Mouse (Mus musculus) ES-E14 (cell line): ENCODE measurements at regions not wholly inside any gene's neighbourhood (a gene's known extent, or its start where the extent isn't known, plus 50 kb on each side); places are given as distances from the start of the nearest gene placed in this dataset.

Source experiments
- DNase-seq: peaks from one replicate; pipeline ENCODE4 v3.0.0-alpha.2; 2013; ENCODE audit warnings: low read depth, low spot score
- H3K27ac ChIP-seq: 2 replicates; pipeline ENCODE4 v1.5.1; 2012; ENCODE audit warnings: low read depth, mild to moderate bottlenecking, low read length, moderate library complexity, mixed read lengths; ENCODE audit not compliant: poor library complexity, insufficient read depth, severe bottlenecking
- H3K36me3 ChIP-seq: 2 replicates; pipeline ENCODE4 v1.6.1; 2012; ENCODE audit warnings: mild to moderate bottlenecking, low read length, moderate library complexity, mixed read lengths; ENCODE audit not compliant: control insufficient read depth, poor library complexity, insufficient read depth, severe bottlenecking
- H3K4me1 ChIP-seq, 2 experiments: fragments of 150-350 bp in 1 of 2; sonication (generic) in 1 of 2; 2 replicates each; pipeline ENCODE4 v1.6.1; 2012; ENCODE audit warnings: low read length in 2 of 2, mild to moderate bottlenecking in 1 of 2, mixed read lengths in 1 of 2; ENCODE audit not compliant: control insufficient read depth in 2 of 2, insufficient read depth in 2 of 2, poor library complexity in 1 of 2
- H3K4me3 ChIP-seq, 2 experiments: fragments of 150-350 bp in 1 of 2; sonication (generic) in 1 of 2; 2 replicates each; pipeline ENCODE4 v1.5.1; 2012; ENCODE audit warnings: low read length in 2 of 2, low read depth in 1 of 2, mild to moderate bottlenecking in 1 of 2, mixed read lengths in 1 of 2; ENCODE audit not compliant: insufficient read depth in 1 of 2, poor library complexity in 1 of 2, severe bottlenecking in 1 of 2
- H3K9ac ChIP-seq: 2 replicates; pipeline ENCODE4 v1.6.1; 2012; ENCODE audit warnings: low read depth, mild to moderate bottlenecking, low read length, mixed read lengths; ENCODE audit not compliant: poor library complexity, insufficient read depth, severe bottlenecking
- H3K9me3 ChIP-seq: fragments of 150-350 bp; sonication (generic); 2 replicates; pipeline ENCODE4 v1.6.1; 2012; ENCODE audit warnings: low read depth, mild to moderate bottlenecking, low read length; ENCODE audit not compliant: control insufficient read depth, insufficient read depth
- CHD2 ChIP-seq: IDR thresholded peaks from 2 replicates; pipeline ENCODE4 v1.6.1; 2014; ENCODE audit warnings: mild to moderate bottlenecking, low read depth, low read length, inconsistent platforms
- HCFC1 ChIP-seq: IDR thresholded peaks from 2 replicates; pipeline ENCODE4 v1.6.1; 2012; ENCODE audit warnings: low read length, inconsistent platforms, borderline replicate concordance; ENCODE audit not compliant: insufficient read depth
- MAFK ChIP-seq: IDR thresholded peaks from 2 replicates; pipeline ENCODE4 v1.6.1; 2014; ENCODE audit warnings: mild to moderate bottlenecking, low read depth, low read length, inconsistent platforms; ENCODE audit not compliant: insufficient read depth
- ZC3H11A ChIP-seq: IDR thresholded peaks from 2 replicates; pipeline ENCODE4 v1.6.1; 2012; ENCODE audit warnings: low read depth, mild to moderate bottlenecking, inconsistent platforms, low read length, borderline replicate concordance
- ZNF384 ChIP-seq: IDR thresholded peaks from 2 replicates; pipeline ENCODE4 v1.6.1; 2012; ENCODE audit warnings: low read depth, low read length, inconsistent platforms
- in situ Hi-C, 2 experiments: fragments of 600-800 bp; cut with MboI; formaldehyde crosslinking; loops; one replicate each; pipeline ENCODE4 v1.15.1; 2025; ENCODE audit warnings: low sequenced_read_pairs in 2 of 2, inconsistent platforms in 1 of 2; ENCODE audit not compliant: unreplicated experiment in 2 of 2

DNA sequence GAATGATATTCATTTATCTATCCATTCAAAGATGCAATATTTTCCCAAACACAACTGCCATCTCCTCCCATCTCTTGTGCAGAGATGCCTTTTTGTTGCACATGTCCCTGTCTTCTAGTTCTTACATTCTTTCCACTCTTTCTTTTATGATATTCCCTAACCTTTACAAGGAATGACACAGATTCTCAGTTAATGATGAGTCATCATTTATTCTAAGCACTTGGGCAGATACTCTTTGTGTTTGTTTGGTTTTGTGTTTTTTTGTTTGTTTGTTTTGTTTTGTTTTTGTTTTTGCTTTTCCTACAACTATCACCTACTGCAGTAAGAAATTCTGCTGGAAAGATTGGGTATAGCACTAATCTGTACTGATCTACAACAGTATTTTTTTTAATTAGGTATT lies 464.9 kb upstream of the Tyrp1 start:
- TF ChIP-seq ZNF384 (no peak), MAFK (peak; percentile 83), HCFC1 (no peak), CHD2 (no peak), ZC3H11A (no peak)
- H3K27ac ChIP-seq, result no peak overlapping the region
- in situ Hi-C loops, result no loop called here
- no peaks in the 10 kb centered on the region for H3K4me1 ChIP-seq
- no peaks in the 10 kb centered on the region for H3K36me3 ChIP-seq
- H3K9me3 ChIP-seq, result no peaks in the 10 kb centered on the region
- DNase-seq, result no peak
- no peak overlapping the region for H3K4me3 ChIP-seq
- H3K9ac ChIP-seq, result no peak overlapping the region
